Mouse (Mus musculus): ENCODE results near the gene Stk17b.
A peak's percentile ranks its signal among the peaks of the same experiment; 100 is the strongest.
"Not testable (repeated sequence)": the region's sequence is repeated elsewhere in the genome, so short reads cannot be mapped to it uniquely, and the experiment has no call there.

Stk17b gene

GRCm38 (mm10) chr1:53728489-53729225, 56.4 kb downstream of the Stk17b start:
- DNase-seq (ENCODE audit: low read depth, low spot score), result no peak

GRCm38 (mm10) chr1:53726883-53727282, 58.1 kb downstream of the Stk17b start:
- no peak for DNase-seq (ENCODE audit: low read depth, low spot score)

- no peak for DNase-seq (ENCODE audit: low read depth, low spot score)
Measured at GRCm38 (mm10) chr1:53721353-53721752, 63.7 kb downstream of the Stk17b start.

GRCm38 (mm10) chr1:53720601-53721351, 64.2 kb downstream of the Stk17b start:
- DNase-seq (ENCODE audit: low read depth, low spot score), result no peak

GRCm38 (mm10) chr1:53715966-53716515, 69.0 kb downstream of the Stk17b start:
- no peak for DNase-seq (ENCODE audit: low read depth, low spot score)

GRCm38 (mm10) chr1:53715446-53715845, 69.6 kb downstream of the Stk17b start:
- DNase-seq (ENCODE audit: low read depth, low spot score), result peak; percentile 34

GRCm38 (mm10) chr1:53713383-53713782, 71.6 kb downstream of the Stk17b start:
- not testable (repeated sequence) for DNase-seq (ENCODE audit: low read depth, low spot score)

- no peak for DNase-seq (ENCODE audit: low read depth, low spot score)
Measured at GRCm38 (mm10) chr1:53711069-53711468, 74.0 kb downstream of the Stk17b start.

- not testable (repeated sequence) for DNase-seq (ENCODE audit: low read depth, low spot score)
Measured at GRCm38 (mm10) chr1:53709602-53710001, 75.4 kb downstream of the Stk17b start.

- DNase-seq (ENCODE audit: low read depth, low spot score), result peak; percentile 46
Measured at GRCm38 (mm10) chr1:53706431-53707361, 78.3 kb downstream of the Stk17b start, which contains the start of gene Dnah7a. Gene Dnah7a (minus strand): TSS chr1:53706784.

Measured in WW6 (cell line).